Mouse (Mus musculus) erythroblast, embryonic 14.5 days (primary cell): ENCODE data around the gene Fndc10.
"Not testable (repeated sequence)": the region's sequence is repeated elsewhere in the genome, so short reads cannot be mapped to it uniquely, and the experiment has no call there.

Source experiments
- GATA1 ChIP-seq: IDR thresholded peaks from 2 replicates; pipeline ENCODE4 v1.6.1; 2012; ENCODE audit warnings: low read length, inconsistent platforms, mixed read lengths
- TAL1 ChIP-seq: IDR thresholded peaks from 3 replicates; pipeline ENCODE4 v1.6.1; 2012; ENCODE audit warnings: low read length, inconsistent platforms, mixed read lengths

GRCm38 (mm10) chr4:155740681-155741080, 46.5 kb downstream of the Fndc10 start:
- TF ChIP-seq TAL1, GATA1: not testable (repeated sequence)
